ENCODE assay signal across 11 mouse cellular contexts in the genomic region with DNA sequence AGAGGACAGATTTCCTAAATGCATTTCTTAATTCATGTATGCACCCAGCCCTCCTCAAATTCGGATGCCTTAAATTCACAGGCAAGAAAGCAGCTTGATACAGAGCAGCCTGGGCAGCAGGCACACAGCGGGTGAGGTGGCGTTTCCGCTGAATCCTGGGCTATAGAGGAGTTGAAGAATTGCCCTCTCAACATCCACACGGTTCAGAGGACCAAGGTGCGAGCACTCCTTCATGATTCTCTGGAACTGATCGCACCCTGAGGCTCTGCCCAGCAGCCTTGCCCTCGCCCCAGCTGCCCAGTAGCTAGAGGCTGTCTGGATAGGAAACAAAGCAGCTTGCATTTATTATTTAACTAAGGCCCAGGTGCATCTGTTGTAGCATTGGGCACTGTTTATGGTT.
DNase-seq lines count a peak whose midpoint lies in the region; ATAC-seq and TF ChIP-seq lines count a peak whose summit lies in the region.
"Had no signal": no experiment of that assay in that cellular context is flagged by ENCODE, and none has a peak within 500 bp of the region (broad histone marks: within the 10 kb centered on the region; RNA-seq: fewer than 3 reads in every experiment).

No protein-coding gene starts in this region.

- no peak for ATAC-seq in forebrain, embryonic 11.5 days (replicated peaks; ENCODE audit: low FRiP score)
- ATAC-seq in forebrain, postnatal 0 days, result no peak
- no peak for ATAC-seq in kidney, embryonic 16.5 days (ENCODE audit: low FRiP score, low TSS enrichment)
- no peak for ATAC-seq in limb, embryonic 12.5 days (ENCODE audit: insufficient number of reproducible peaks, insufficient read depth, low FRiP score, low TSS enrichment, low read depth)

- H3K4me1 ChIP-seq in forebrain, embryonic 11.5 days (replicated peaks; ENCODE audit: control insufficient read depth, insufficient read depth, low read length), result peaks cover 14% of the 10 kb centered on the region
- no peaks in the 10 kb centered on the region for H3K4me1 ChIP-seq in forebrain, postnatal 0 days (ENCODE audit: insufficient read depth)
- H3K4me1 ChIP-seq in kidney, embryonic 16.5 days (ENCODE audit: insufficient read depth, low read length), result peaks cover 31% of the 10 kb centered on the region
- H3K4me1 ChIP-seq in limb, embryonic 12.5 days (replicated peaks), result peaks cover 47% of the 10 kb centered on the region

- H3K4me2 ChIP-seq in forebrain, embryonic 11.5 days (ENCODE audit: low read depth, low read length, severe bottlenecking), result no peak overlapping the region
- no peak overlapping the region for H3K4me2 ChIP-seq in forebrain, postnatal 0 days (ENCODE audit: low read depth)
- H3K4me2 ChIP-seq in kidney, embryonic 16.5 days (replicated peaks; ENCODE audit: low read depth, low read length), result no peak overlapping the region
- H3K4me2 ChIP-seq in limb, embryonic 12.5 days, result no peak overlapping the region

- H3K9ac ChIP-seq in forebrain, embryonic 11.5 days (ENCODE audit: low read length), result no peak overlapping the region
- no peak overlapping the region for H3K9ac ChIP-seq in forebrain, postnatal 0 days
- no peak overlapping the region for H3K9ac ChIP-seq in kidney, embryonic 16.5 days (replicated peaks; ENCODE audit: low read length)
- no peak overlapping the region for H3K9ac ChIP-seq in limb, embryonic 12.5 days (replicated peaks)

- no peaks in the 10 kb centered on the region for H3K9me3 ChIP-seq in forebrain, embryonic 11.5 days (ENCODE audit: control insufficient read depth, low read length)
- no peaks in the 10 kb centered on the region for H3K9me3 ChIP-seq in forebrain, postnatal 0 days (ENCODE audit: low read length)
- H3K9me3 ChIP-seq in kidney, embryonic 16.5 days (ENCODE audit: low read length), result no peaks in the 10 kb centered on the region
- H3K9me3 ChIP-seq in limb, embryonic 12.5 days, result no peaks in the 10 kb centered on the region

- no peak overlapping the region for H3K4me3 ChIP-seq in forebrain, embryonic 11.5 days (ENCODE audit: low read depth, low read length)
- H3K4me3 ChIP-seq in forebrain, postnatal 0 days (ENCODE audit: low read depth, low read length), result no peak overlapping the region
- H3K4me3 ChIP-seq in kidney, embryonic 16.5 days (ENCODE audit: low read length), result no peak overlapping the region
- no peak overlapping the region for H3K4me3 ChIP-seq in limb, embryonic 12.5 days (replicated peaks)

- H3K27ac ChIP-seq in forebrain, embryonic 11.5 days (ENCODE audit: low read depth, low read length), result no peak overlapping the region
- H3K27ac ChIP-seq in forebrain, postnatal 0 days (ENCODE audit: low read depth, low read length), result no peak overlapping the region
- H3K27ac ChIP-seq in kidney, embryonic 16.5 days (ENCODE audit: low read length), result peak overlapping the region; percentile 58
- H3K27ac ChIP-seq in limb, embryonic 12.5 days, result peak overlapping the region; percentile 64; the same call in 1 of the 2 replicates

- no peaks in the 10 kb centered on the region for H3K27me3 ChIP-seq in forebrain, embryonic 11.5 days (ENCODE audit: control insufficient read depth, insufficient read depth, low read length)
- no peaks in the 10 kb centered on the region; the same call in 1 of the 2 replicates for H3K27me3 ChIP-seq in forebrain, postnatal 0 days (ENCODE audit: insufficient read depth, low read length)
- H3K27me3 ChIP-seq in kidney, embryonic 16.5 days (ENCODE audit: insufficient read depth, low read length), result no peaks in the 10 kb centered on the region
- H3K27me3 ChIP-seq in limb, embryonic 12.5 days, result no peaks in the 10 kb centered on the region

- whole genome bisulfite sequencing in forebrain, embryonic 11.5 days, result 80% methylated on average over 8 of the region's 8 CpGs
- WGBS in forebrain, postnatal 0 days, result 66% methylated on average over 8 of the region's 8 CpGs
- WGBS in kidney, embryonic 16.5 days, result 74% methylated on average over 8 of the region's 8 CpGs
- WGBS in limb, embryonic 12.5 days, result 54% methylated on average over 8 of the region's 8 CpGs

- peak; percentile 30 for DNase-seq in forebrain, embryonic 11.5 days (ENCODE audit: low spot score)
- DNase-seq in forebrain, postnatal 0 days, result no peak
- no peak for DNase-seq in kidney, postnatal 36 days
- DNase-seq in cerebellum, adult 9-11 months, result peak; percentile 72
- DNase-seq in thymus, postnatal 36 days, result no peak
- DNase-seq in layer of hippocampus, adult 9-11 months, result no peak
- DNase-seq: embryo, embryonic 11 days; liver; thymus, postnatal 14 days had no signal

- H3K36me3 ChIP-seq in forebrain, embryonic 11.5 days (ENCODE audit: control insufficient read depth, insufficient read depth, low read length), result no peaks in the 10 kb centered on the region
- H3K36me3 ChIP-seq in forebrain, postnatal 0 days (ENCODE audit: insufficient read depth), result no peaks in the 10 kb centered on the region
- H3K36me3 ChIP-seq in kidney, embryonic 16.5 days (ENCODE audit: insufficient read depth, low read length), result no peaks in the 10 kb centered on the region
- no peaks in the 10 kb centered on the region for H3K36me3 ChIP-seq in limb, embryonic 12.5 days

- no peak for TF ChIP-seq CTCF in forebrain, postnatal 0 days (IDR thresholded peaks at IDR 0.05; ENCODE audit: low read depth)

Comparison
In these comparisons a context has a peak if more than half of its experiments do, and no peak if none do; other contexts are left out.
1. DNase-seq: peak in forebrain, embryonic 11.5 days (single experiment) and cerebellum, adult 9-11 months (single experiment); none in forebrain, postnatal 0 days (single experiment), kidney, postnatal 36 days (0 of 2), thymus, postnatal 36 days (0 of 2) and layer of hippocampus, adult 9-11 months (single experiment).
2. H3K27ac ChIP-seq: peak in kidney, embryonic 16.5 days (single experiment) and limb, embryonic 12.5 days (single experiment); none in forebrain, embryonic 11.5 days (single experiment) and forebrain, postnatal 0 days (single experiment).